Mouse (Mus musculus): ENCODE measurements at regions not wholly inside any gene's neighbourhood (a gene's known extent, or its start where the extent isn't known, plus 50 kb on each side); places are given as distances from the start of the nearest gene placed in this dataset.

DNA sequence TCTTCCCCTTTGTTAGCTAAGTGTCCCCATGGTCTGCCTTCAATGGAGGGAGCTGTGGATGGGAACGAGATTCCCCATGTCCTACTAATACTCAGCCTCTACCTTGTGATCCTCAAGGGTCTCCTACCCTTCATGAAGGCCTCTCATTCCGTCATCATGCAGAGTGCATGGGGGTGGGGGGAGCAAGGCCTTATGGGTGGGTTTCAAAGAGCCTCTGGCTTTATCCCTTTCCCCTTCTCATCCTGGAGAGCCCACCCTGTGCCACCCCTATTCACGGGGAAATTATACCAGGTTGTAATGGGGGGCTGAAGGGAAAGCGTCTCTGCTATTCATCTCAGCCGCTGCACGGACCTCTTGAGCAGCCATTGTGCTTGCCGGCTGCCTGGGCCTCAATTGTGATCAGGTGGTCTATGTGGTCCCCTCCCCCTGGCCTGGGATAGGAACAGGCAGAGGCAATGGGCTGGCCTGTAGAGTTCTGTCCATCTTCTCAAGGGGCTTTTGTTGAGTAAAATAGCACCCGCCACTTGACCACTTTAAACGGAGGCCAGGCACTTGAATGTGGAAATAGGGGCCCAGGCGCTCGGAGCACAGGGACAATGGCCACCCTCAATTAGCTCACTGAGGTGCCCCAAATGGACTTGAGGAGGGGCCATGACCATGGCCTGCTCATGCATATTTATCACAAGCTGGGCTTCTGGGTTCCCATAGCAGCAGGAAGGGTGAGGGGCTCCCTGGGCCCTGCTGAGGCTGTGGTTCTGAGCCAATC, 93.1 kb upstream of the Gm12830 start:
- H3K9ac ChIP-seq (replicated peaks) = no peak overlapping the region
- no peak overlapping the region for H3K4me3 ChIP-seq (replicated peaks)
- H3K4me1 ChIP-seq (replicated peaks) = peaks cover 4% of the 10 kb centered on the region; the same call in 1 of the 2 replicates
- H3K36me3 ChIP-seq = no peaks in the 10 kb centered on the region
- peaks cover 9% of the 10 kb centered on the region; the same call in 1 of the 2 replicates for H3K27me3 ChIP-seq
- H3K4me2 ChIP-seq (replicated peaks) = no peak overlapping the region
- no peaks in the 10 kb centered on the region for H3K9me3 ChIP-seq
- 53% methylated on average over 11 of the region's 11 CpGs for WGBS
- ATAC-seq = peak; percentile 83
- no peak overlapping the region for H3K27ac ChIP-seq

DNA sequence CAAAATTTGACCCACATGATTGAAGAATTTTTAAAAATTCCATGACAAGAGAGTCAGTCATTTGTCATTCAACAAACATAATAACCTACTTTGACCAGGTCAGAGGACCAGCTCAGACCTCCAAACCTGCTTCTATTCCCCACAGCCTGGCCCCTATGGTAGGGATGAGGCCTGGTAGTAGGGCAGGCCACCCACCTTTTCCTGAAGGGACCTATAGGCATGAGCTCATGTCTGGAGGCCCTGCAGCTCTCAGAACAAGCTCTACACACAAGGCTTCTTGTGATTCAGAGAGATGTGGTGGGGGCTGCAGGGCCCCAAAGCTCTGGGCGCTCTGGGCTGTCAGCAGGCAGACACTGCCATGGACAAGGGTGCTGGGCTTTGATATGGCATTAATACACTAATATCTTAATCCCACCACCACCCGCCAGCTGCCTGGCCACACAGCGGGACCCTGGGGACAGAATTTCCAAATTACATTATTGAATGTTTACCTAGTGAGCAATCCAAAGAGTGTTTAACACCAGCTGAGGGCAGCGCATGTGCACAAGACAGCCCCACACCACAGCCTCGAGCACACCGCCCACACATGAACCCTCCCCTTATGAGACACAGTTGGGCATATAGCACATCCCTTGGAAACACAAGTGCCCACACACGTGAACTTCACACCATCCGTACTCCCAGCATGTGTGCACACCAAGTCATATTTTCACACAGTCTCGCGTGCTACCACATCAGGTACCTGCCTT, 88.1 kb upstream of the Gm12830 start:
- Histone ChIP-seq H3K27ac (no peak overlapping the region), H3K27me3 (peaks cover 6% of the 10 kb centered on the region; the same call in 1 of the 2 replicates), H3K4me2 (replicated peaks) (no peak overlapping the region), H3K36me3 (no peaks in the 10 kb centered on the region), H3K9me3 (no peaks in the 10 kb centered on the region), H3K9ac (replicated peaks) (no peak overlapping the region), H3K4me1 (replicated peaks) (peaks cover 4% of the 10 kb centered on the region; the same call in 1 of the 2 replicates), H3K4me3 (replicated peaks) (no peak overlapping the region)
- WGBS = 79% methylated on average over 10 of the region's 10 CpGs
- ATAC-seq = peak; percentile 32; the same call in 1 of the 2 replicates

DNA sequence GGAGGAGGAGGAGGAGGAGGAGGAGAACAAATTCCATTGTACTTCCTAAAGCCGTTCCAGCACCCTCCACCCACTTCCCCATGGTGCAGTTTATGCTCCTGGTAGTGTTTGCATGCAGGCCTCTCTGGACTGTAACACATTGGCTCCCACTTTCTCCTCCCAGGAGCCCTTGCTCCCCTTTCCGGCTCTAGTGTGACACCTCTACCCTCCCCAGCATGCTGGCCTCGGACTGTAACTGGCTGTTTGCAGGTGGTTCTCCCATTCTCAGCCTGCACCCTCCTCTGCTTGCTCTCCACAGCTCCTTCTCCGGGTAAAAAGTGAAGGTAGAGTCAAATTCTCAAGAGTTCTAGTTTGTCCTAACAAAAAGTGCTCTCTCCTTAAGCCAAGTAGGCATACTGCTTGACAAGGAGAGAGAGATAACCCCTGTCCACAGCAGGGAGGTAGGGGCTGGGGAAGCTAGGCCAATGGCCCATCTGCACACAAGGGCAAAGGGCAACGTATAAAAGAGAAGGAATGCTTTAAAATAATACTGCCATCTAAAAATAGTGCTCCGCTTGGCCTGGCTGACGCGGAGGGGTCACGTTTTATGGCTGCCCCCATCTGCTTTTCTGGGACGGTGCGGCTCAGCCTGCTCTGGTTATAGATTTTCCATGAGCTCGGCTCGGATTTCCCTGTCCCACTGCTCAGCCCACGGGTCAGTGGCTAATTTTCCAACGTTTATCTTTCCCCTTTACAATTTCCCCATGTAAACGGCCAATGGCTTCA, 82.4 kb upstream of the Gm12830 start:
- no peaks in the 10 kb centered on the region for H3K36me3 ChIP-seq
- H3K9ac ChIP-seq (replicated peaks) = no peak overlapping the region
- H3K27me3 ChIP-seq = peaks cover 6% of the 10 kb centered on the region; the same call in 1 of the 2 replicates
- no peak overlapping the region for H3K27ac ChIP-seq
- WGBS = 70% methylated on average over 16 of the region's 16 CpGs
- no peak overlapping the region for H3K4me3 ChIP-seq (replicated peaks)
- no peak overlapping the region for H3K4me2 ChIP-seq (replicated peaks)
- H3K9me3 ChIP-seq = no peaks in the 10 kb centered on the region
- H3K4me1 ChIP-seq (replicated peaks) = no peaks in the 10 kb centered on the region
- no peak for ATAC-seq

DNA sequence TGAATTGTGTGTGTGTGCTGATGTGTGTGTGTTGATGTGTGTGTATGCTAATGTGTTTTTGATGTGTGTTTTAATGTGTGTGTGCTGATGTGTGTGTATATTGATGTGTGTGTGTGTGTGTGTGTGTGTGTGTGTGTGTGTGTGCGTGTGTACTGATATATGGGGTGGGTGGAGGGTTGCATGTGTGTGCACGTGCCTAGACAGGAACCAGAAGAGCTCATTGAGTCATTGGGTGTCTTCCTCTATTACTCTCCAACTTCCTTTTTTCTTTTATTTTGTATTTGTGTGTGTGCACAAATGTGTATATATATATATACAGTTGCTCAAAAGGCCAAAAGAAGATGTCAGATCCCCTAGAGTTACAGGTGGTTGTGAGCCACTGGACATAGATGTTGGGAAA, 73.4 kb upstream of the Gm12830 start:
- no peak for ATAC-seq
- Histone ChIP-seq H3K27me3 (no peaks in the 10 kb centered on the region), H3K4me2 (replicated peaks) (no peak overlapping the region), H3K4me3 (replicated peaks) (no peak overlapping the region), H3K9ac (replicated peaks) (no peak overlapping the region), H3K27ac (no peak overlapping the region), H3K9me3 (peaks cover 4% of the 10 kb centered on the region; the same call in 1 of the 2 replicates), H3K4me1 (replicated peaks) (no peaks in the 10 kb centered on the region), H3K36me3 (no peaks in the 10 kb centered on the region)
- 84% methylated on average over 2 of the region's 2 CpGs for WGBS

DNA sequence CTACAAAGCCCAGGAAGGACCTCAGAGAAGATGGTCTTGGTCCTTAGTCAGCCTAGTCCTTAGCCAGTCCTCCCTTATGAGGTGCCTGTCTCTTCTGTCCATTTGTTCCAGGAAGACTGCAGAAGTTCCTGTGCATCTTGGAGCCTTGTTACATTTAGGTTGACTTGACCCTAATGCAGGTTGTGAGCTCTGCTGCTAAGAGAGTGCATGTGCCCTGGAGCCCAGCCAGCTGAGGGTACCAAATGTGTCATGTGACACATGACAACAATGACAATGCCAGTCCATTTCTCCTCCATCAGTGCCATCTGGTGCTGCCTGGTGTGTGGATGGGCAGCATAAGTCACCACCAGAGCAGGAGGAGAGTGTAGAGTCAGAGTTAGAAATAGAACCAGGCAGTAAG, 61.7 kb upstream of the Gm12830 start:
- ATAC-seq = no peak
- H3K4me2 ChIP-seq (replicated peaks) = no peak overlapping the region
- no peaks in the 10 kb centered on the region for H3K9me3 ChIP-seq
- H3K36me3 ChIP-seq = no peaks in the 10 kb centered on the region
- no peaks in the 10 kb centered on the region for H3K27me3 ChIP-seq
- no peaks in the 10 kb centered on the region for H3K4me1 ChIP-seq (replicated peaks)
- H3K27ac ChIP-seq = no peak overlapping the region
- H3K4me3 ChIP-seq (replicated peaks) = no peak overlapping the region
- H3K9ac ChIP-seq (replicated peaks) = no peak overlapping the region

DNA sequence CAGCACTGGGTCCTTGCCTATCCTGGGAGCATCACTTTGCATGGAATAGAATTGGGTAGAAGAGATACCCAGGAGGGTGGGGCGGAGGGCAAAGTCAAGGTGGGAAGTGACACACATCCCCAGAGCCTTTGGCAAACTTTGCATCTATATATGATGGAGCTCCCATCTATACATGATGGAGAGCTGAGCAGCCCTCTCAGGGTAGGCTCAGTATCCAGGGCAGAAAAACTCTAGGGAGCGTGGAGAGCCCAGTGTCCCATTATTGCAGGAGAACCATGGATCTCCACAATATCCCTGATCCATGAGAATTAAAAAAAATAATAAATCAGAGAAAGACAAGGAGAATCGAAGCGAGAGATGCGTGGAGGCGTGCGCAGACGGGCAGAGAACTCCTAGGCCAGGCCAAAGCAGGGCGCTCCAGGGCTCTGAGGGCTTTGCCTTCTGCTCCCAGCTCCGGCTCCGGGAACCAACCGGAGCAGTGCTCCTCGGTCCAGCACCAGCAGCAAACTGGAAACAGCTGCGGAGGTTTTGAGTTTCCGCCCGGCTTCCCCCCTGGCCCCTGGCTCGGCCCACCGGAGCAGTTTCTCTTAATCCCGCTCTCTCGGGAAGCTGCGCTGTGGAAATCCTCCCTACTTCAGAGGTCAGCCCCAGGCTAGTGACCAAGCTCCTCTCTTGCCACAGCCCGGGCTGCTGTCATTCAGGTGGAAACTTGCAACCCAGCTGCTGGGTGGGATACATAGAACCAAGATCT, 54.7 kb upstream of the Gm12830 start:
- Histone ChIP-seq H3K36me3 (no peaks in the 10 kb centered on the region), H3K27me3 (no peaks in the 10 kb centered on the region), H3K27ac (no peak overlapping the region), H3K4me1 (replicated peaks) (peaks cover 4% of the 10 kb centered on the region; the same call in 1 of the 2 replicates), H3K9ac (replicated peaks) (no peak overlapping the region), H3K4me2 (replicated peaks) (no peak overlapping the region), H3K4me3 (replicated peaks) (no peak overlapping the region), H3K9me3 (no peaks in the 10 kb centered on the region)
- no peak for ATAC-seq
- 48% methylated on average over 22 of the region's 22 CpGs for WGBS
